Mouse (Mus musculus) midbrain, embryonic 14.5 days (tissue): Measurements from ENCODE around the gene Cep19. TPM values are rescaled to one million over a fixed set of nuclear protein-coding genes. Genes with fewer than 3 reads are reported as not detected.
"Not testable (repeated sequence)": the region's sequence is repeated elsewhere in the genome, so short reads cannot be mapped to it uniquely, and the experiment has no call there.

Experiments
- ATAC-seq: fragments of 200-750 bp; cut with Nextera tagmentation; 2 replicates; pipeline ENCODE4 v1.8.0; 2017; ENCODE audit warnings: moderate number of reproducible peaks, moderate library complexity; ENCODE audit not compliant: low FRiP score, low TSS enrichment
- DNase-seq: peaks from one replicate; pipeline ENCODE4 v3.0.0-alpha.2; 2015
- H3K27ac ChIP-seq: fragments of 300-500 bp; sonication (generic); replicated peaks from 2 replicates; pipeline ENCODE4 v1.5.1; 2014; ENCODE audit warnings: mild to moderate bottlenecking, low read depth, low read length, moderate library complexity
- H3K27me3 ChIP-seq: fragments of 300-500 bp; sonication (generic); 2 replicates; pipeline ENCODE4 v1.6.1; 2014; ENCODE audit warnings: low read length, control low read depth, mixed read lengths; ENCODE audit not compliant: control insufficient read depth, insufficient read depth
- H3K36me3 ChIP-seq: fragments of 300-500 bp; sonication (generic); 2 replicates; pipeline ENCODE4 v1.6.1; 2014; ENCODE audit warnings: low read length, control low read depth; ENCODE audit not compliant: control insufficient read depth, insufficient read depth
- H3K4me1 ChIP-seq: fragments of 300-500 bp; sonication (generic); 2 replicates; pipeline ENCODE4 v1.6.1; 2014; ENCODE audit warnings: mild to moderate bottlenecking, antibody characterized with exemption, low read length, control low read depth; ENCODE audit not compliant: control insufficient read depth, insufficient read depth
- H3K4me2 ChIP-seq: fragments of 300-500 bp; sonication (generic); 2 replicates; pipeline ENCODE4 v1.6.1; 2014; ENCODE audit warnings: mild to moderate bottlenecking, low read length, moderate library complexity
- H3K4me3 ChIP-seq: fragments of 300-500 bp; sonication (generic); replicated peaks from 2 replicates; pipeline ENCODE4 v1.5.1; 2014; ENCODE audit warnings: low read depth, low read length
- H3K9ac ChIP-seq: fragments of 300-500 bp; sonication (generic); replicated peaks from 2 replicates; pipeline ENCODE4 v1.6.1; 2014; ENCODE audit warnings: mild to moderate bottlenecking, low read length, moderate library complexity
- H3K9me3 ChIP-seq: fragments of 300-500 bp; sonication (generic); 2 replicates; pipeline ENCODE4 v1.6.1; 2016; ENCODE audit warnings: low read length, control low read depth, mixed read lengths; ENCODE audit not compliant: control insufficient read depth
- WGBS: fragments of 180-500 bp; shearing (Covaris S2); extraction: QIAGEN DNeasy Blood & Tissue Kit; methylation state at CpG from one replicate; pipeline ENCODE4 v1.1.7; 2014; 5-methylcytosine and 5-hydroxymethylcytosine counted together
- polyA plus RNA-seq: library from polyadenylated mRNA; unstranded; fragments of >200 nt; fragmentation: Nextera tagmentation; extraction: Ambion mirVana; gene quantifications from 2 replicates; pipeline ENCODE4 v1.2.1, GENCODE M21; 2014

Cep19 gene
- 47.5 and 50.9 TPM in 2 replicates for polyA plus RNA-seq

DNA sequence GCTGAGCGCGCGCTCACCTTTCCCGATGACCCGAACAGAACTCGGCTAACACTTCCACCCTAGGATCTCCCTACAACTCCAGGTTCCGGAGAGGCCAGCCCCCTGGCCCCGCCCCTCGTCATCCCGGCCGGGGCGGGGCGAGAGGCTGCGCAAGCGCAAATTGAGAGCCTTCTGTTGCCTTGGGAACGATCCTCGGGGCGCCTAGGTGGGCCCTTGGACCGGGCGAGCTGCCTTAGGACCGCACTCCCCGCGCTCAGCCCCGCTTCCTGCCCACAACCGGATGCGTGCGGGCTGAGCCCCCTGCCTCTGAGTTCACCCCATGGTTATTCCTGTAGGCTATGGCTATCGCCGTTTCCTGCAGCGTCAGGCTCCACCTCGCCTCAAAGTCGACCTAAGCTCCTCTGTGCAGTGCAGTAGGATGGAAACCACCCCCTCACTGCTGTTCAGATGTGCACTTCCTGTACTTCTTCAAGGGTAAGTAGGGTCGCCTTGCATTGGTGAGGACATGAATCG, at the start of gene Cep19, which contains the start of gene Pigx:
Gene Cep19, plus strand, starts transcription at position 163 of the 513 bp plus-strand sequence.
Gene Pigx, minus strand, starts transcription at position 103 of the 513 bp plus-strand sequence.
- Histone ChIP-seq H3K27ac (peak within 1 kb of the TSS; percentile 80), H3K4me2 (peak within 1 kb of the TSS; percentile 80), H3K27me3 (no peaks in the 10 kb centered on the region), H3K36me3 (peaks cover 28% of the 10 kb centered on the region), H3K9ac (peak within 1 kb of the TSS; percentile 84), H3K4me3 (peak within 1 kb of the TSS; percentile 98), H3K4me1 (peaks cover 14% of the 10 kb centered on the region), H3K9me3 (no peaks in the 10 kb centered on the region)
- peak; percentile 97 for DNase-seq
- WGBS: under 1% methylated on average over 34 of the region's 34 CpGs
- peak; percentile 97 for ATAC-seq

- H3K36me3 ChIP-seq: no peaks in the 10 kb centered on the region
- no peak overlapping the region for H3K4me3 ChIP-seq
- H3K27ac ChIP-seq: no peak overlapping the region
- no peak for DNase-seq
- H3K4me1 ChIP-seq: no peaks in the 10 kb centered on the region
- H3K4me2 ChIP-seq: no peak overlapping the region
- 93% methylated on average over 5 of the region's 5 CpGs for WGBS
- no peak for ATAC-seq
- no peak overlapping the region for H3K9ac ChIP-seq
- H3K9me3 ChIP-seq: no peaks in the 10 kb centered on the region
- no peaks in the 10 kb centered on the region for H3K27me3 ChIP-seq
These were observed 40.8 kb upstream of the Cep19 start for GRCm38 (mm10) chr16:32058817-32059216.

GRCm38 (mm10) chr16:32059840-32060523, 39.6 kb upstream of the Cep19 start:
- DNase-seq (no peak), ATAC-seq (no peak)
- Histone ChIP-seq H3K9me3 (no peaks in the 10 kb centered on the region), H3K9ac (no peak overlapping the region), H3K4me1 (no peaks in the 10 kb centered on the region), H3K4me2 (no peak overlapping the region), H3K27ac (no peak overlapping the region), H3K36me3 (no peaks in the 10 kb centered on the region), H3K4me3 (no peak overlapping the region), H3K27me3 (no peaks in the 10 kb centered on the region)
- WGBS: 83% methylated on average over 6 of the region's 6 CpGs

DNA sequence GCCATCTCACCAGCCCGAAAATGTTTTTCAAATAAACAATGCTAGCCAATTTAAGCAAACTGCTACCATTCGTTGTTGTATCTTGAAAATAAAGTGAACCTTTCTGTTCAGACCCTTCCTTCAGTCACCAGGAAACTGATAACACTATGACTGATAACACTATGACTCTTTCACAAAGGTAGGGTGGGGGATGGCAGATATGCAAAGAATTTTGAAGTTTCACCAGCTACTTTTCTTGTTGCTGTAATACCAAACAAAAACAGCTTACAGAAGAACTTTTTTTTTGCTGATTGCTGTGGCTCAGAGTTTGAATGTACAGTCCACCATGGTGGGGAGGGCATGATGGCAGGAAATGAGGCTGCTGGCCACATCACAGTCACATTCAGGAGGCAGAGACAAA, 37.4 kb upstream of the Cep19 start:
- DNase-seq (no peak), ATAC-seq (no peak)
- no peak overlapping the region for H3K4me2 ChIP-seq
- H3K4me1 ChIP-seq: no peaks in the 10 kb centered on the region
- H3K27ac ChIP-seq: no peak overlapping the region
- no peaks in the 10 kb centered on the region for H3K27me3 ChIP-seq
- WGBS: 87% methylated on average over 2 of the region's 2 CpGs
- no peaks in the 10 kb centered on the region for H3K36me3 ChIP-seq
- no peaks in the 10 kb centered on the region for H3K9me3 ChIP-seq
- no peak overlapping the region for H3K9ac ChIP-seq
- H3K4me3 ChIP-seq: no peak overlapping the region

DNA sequence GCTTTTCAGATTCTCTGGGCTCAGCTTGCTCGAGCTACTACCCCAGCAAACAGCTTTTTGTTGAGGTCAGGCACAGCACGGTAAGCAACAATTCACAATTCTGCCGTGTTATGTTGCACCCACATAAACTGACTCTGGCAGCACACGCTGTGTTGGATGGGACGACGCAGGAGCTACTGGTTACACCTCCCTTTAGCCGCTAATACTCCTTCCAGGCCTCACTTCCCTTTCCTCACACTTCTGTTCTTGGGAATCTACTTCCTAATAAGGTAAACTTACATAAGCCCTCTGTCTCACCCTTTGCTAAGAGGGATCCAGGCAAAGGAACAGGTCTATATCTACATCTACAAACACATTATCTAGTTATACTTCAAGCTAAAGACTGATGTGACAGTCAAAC, 35.7 kb upstream of the Cep19 start:
- H3K4me2 ChIP-seq: no peak overlapping the region
- H3K9me3 ChIP-seq: no peaks in the 10 kb centered on the region
- no peak overlapping the region for H3K4me3 ChIP-seq
- no peaks in the 10 kb centered on the region for H3K36me3 ChIP-seq
- no peak overlapping the region for H3K27ac ChIP-seq
- WGBS: 90% methylated on average over 7 of the region's 7 CpGs
- no peaks in the 10 kb centered on the region for H3K27me3 ChIP-seq
- ATAC-seq (no peak), DNase-seq (no peak)
- no peak overlapping the region for H3K9ac ChIP-seq
- H3K4me1 ChIP-seq: no peaks in the 10 kb centered on the region

- DNase-seq: no peak
- Histone ChIP-seq H3K4me3 (no peak overlapping the region), H3K36me3 (no peaks in the 10 kb centered on the region), H3K27ac (no peak overlapping the region), H3K4me2 (no peak overlapping the region), H3K27me3 (no peaks in the 10 kb centered on the region), H3K9me3 (no peaks in the 10 kb centered on the region), H3K9ac (no peak overlapping the region), H3K4me1 (no peaks in the 10 kb centered on the region)
- 97% methylated on average over 1 of the region's 1 CpGs for WGBS
- no peak for ATAC-seq
These were observed 32.7 kb upstream of the Cep19 start for GRCm38 (mm10) chr16:32066899-32067298.

- no peak overlapping the region for H3K27ac ChIP-seq
- no peaks in the 10 kb centered on the region for H3K27me3 ChIP-seq
- ATAC-seq (no peak), DNase-seq (no peak)
- H3K9ac ChIP-seq: no peak overlapping the region
- no peak overlapping the region for H3K4me2 ChIP-seq
- no peaks in the 10 kb centered on the region for H3K36me3 ChIP-seq
- H3K4me3 ChIP-seq: no peak overlapping the region
- WGBS: 89% methylated on average over 12 of the region's 12 CpGs
- no peaks in the 10 kb centered on the region for H3K4me1 ChIP-seq
- no peaks in the 10 kb centered on the region for H3K9me3 ChIP-seq
These were observed 31.0 kb upstream of the Cep19 start for GRCm38 (mm10) chr16:32068389-32069300.

DNA sequence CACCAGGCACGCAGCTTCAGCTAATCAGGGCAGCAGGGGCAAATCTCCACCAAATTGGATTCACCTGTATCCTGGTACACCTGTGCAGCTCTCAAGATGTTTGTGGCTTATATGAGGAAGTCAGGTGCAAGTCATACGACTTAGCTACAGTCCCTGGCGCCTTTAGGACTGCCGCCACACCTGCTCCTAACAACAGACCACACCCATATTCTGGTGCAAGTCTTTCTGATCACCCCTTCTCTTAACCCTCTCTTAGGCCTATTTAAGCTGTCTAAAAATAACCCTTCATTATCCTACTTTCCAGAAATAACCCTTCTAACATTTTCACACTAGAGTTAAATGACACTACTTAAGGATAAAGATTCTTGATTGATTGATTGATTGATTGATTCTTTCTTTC, 29.5 kb upstream of the Cep19 start:
- H3K36me3 ChIP-seq, H3K9ac ChIP-seq, DNase-seq, ATAC-seq, H3K4me1 ChIP-seq, H3K27me3 ChIP-seq, H3K4me2 ChIP-seq, H3K27ac ChIP-seq, H3K4me3 ChIP-seq, H3K9me3 ChIP-seq: not testable (repeated sequence)
- WGBS: 92% methylated on average over 4 of the region's 4 CpGs
